Mouse (Mus musculus) macrophage (primary cell): ENCODE data around the gene Mef2a. TPM values are rescaled to one million over a fixed set of nuclear protein-coding genes. Genes with fewer than 3 reads are reported as not detected.

ENCODE experiments used
- H3K27ac ChIP-seq: fragments of 350-480 bp; formaldehyde crosslinking; 2 replicates; pipeline ENCODE4 v1.9.0; 2021
- H3K36me3 ChIP-seq: fragments of 350-480 bp; formaldehyde crosslinking; 2 replicates; pipeline ENCODE4 v1.9.0; 2021; ENCODE audit errors: inconsistent target
- H3K4me3 ChIP-seq: fragments of 350-480 bp; formaldehyde crosslinking; 2 replicates; pipeline ENCODE4 v1.9.0; 2021; ENCODE audit errors: inconsistent target
- H3K79me2 ChIP-seq: fragments of 350-480 bp; formaldehyde crosslinking; 2 replicates; pipeline ENCODE4 v1.9.0; 2021; ENCODE audit errors: inconsistent target
- WGBS: methylation state at CpG from one replicate; pipeline ENCODE4 v1.1.7; 2026; ENCODE audit warnings: inconsistent platforms; ENCODE audit not compliant: missing documents; 5-methylcytosine and 5-hydroxymethylcytosine counted together
- polyA plus RNA-seq: library from polyadenylated mRNA; stranded (reverse); fragments of 250-400 nt; gene quantifications from 3 replicates; pipeline ENCODE4 v1.2.4, GENCODE M21; 2018; ENCODE audit warnings: inconsistent platforms

The Mef2a gene
- polyA plus RNA-seq, 1 experiment from 2014 or later, result 57.0 TPM

GRCm38 (mm10) chr7:67183786-67184185 lies 188.9 kb downstream of the Mef2a start:
- Histone ChIP-seq H3K27ac (no peak overlapping the region), H3K36me3 (no peaks in the 10 kb centered on the region), H3K4me3 (no peak overlapping the region), H3K79me2 (no peaks in the 10 kb centered on the region)
- 79% methylated on average over 4 of the region's 4 CpGs for WGBS

Other genes starting within 250 kb of the Mef2a start
- 5.3 to 8.5 TPM (median 6.2 TPM) in 3 replicates for gene Lysmd4, start 150.3 kb downstream of the Mef2a start, polyA plus RNA-seq